Mouse (Mus musculus) ES-E14 (cell line): ENCODE measurements around the gene Phrf1. TPM values are rescaled to one million over a fixed set of nuclear protein-coding genes. Genes with fewer than 3 reads are reported as not detected.
"Not testable (repeated sequence)": the region's sequence is repeated elsewhere in the genome, so short reads cannot be mapped to it uniquely, and the experiment has no call there.

Experiments used
- DNase-seq: peaks from one replicate; pipeline ENCODE4 v3.0.0-alpha.2; 2013; ENCODE audit warnings: low read depth, low spot score
- H3K27ac ChIP-seq: 2 replicates; pipeline ENCODE4 v1.5.1; 2012; ENCODE audit warnings: low read depth, mild to moderate bottlenecking, low read length, moderate library complexity, mixed read lengths; ENCODE audit not compliant: poor library complexity, insufficient read depth, severe bottlenecking
- H3K36me3 ChIP-seq: 2 replicates; pipeline ENCODE4 v1.6.1; 2012; ENCODE audit warnings: mild to moderate bottlenecking, low read length, moderate library complexity, mixed read lengths; ENCODE audit not compliant: control insufficient read depth, poor library complexity, insufficient read depth, severe bottlenecking
- H3K4me1 ChIP-seq, 2 experiments: fragments of 150-350 bp in 1 of 2; sonication (generic) in 1 of 2; 2 replicates each; pipeline ENCODE4 v1.6.1; 2012; ENCODE audit warnings: low read length in 2 of 2, mild to moderate bottlenecking in 1 of 2, mixed read lengths in 1 of 2; ENCODE audit not compliant: control insufficient read depth in 2 of 2, insufficient read depth in 2 of 2, poor library complexity in 1 of 2
- H3K4me3 ChIP-seq, 2 experiments: fragments of 150-350 bp in 1 of 2; sonication (generic) in 1 of 2; 2 replicates each; pipeline ENCODE4 v1.5.1; 2012; ENCODE audit warnings: low read length in 2 of 2, low read depth in 1 of 2, mild to moderate bottlenecking in 1 of 2, mixed read lengths in 1 of 2; ENCODE audit not compliant: insufficient read depth in 1 of 2, poor library complexity in 1 of 2, severe bottlenecking in 1 of 2
- H3K9ac ChIP-seq: 2 replicates; pipeline ENCODE4 v1.6.1; 2012; ENCODE audit warnings: low read depth, mild to moderate bottlenecking, low read length, mixed read lengths; ENCODE audit not compliant: poor library complexity, insufficient read depth, severe bottlenecking
- H3K9me3 ChIP-seq: fragments of 150-350 bp; sonication (generic); 2 replicates; pipeline ENCODE4 v1.6.1; 2012; ENCODE audit warnings: low read depth, mild to moderate bottlenecking, low read length; ENCODE audit not compliant: control insufficient read depth, insufficient read depth
- CHD2 ChIP-seq: IDR thresholded peaks from 2 replicates; pipeline ENCODE4 v1.6.1; 2014; ENCODE audit warnings: mild to moderate bottlenecking, low read depth, low read length, inconsistent platforms
- HCFC1 ChIP-seq: IDR thresholded peaks from 2 replicates; pipeline ENCODE4 v1.6.1; 2012; ENCODE audit warnings: low read length, inconsistent platforms, borderline replicate concordance; ENCODE audit not compliant: insufficient read depth
- MAFK ChIP-seq: IDR thresholded peaks from 2 replicates; pipeline ENCODE4 v1.6.1; 2014; ENCODE audit warnings: mild to moderate bottlenecking, low read depth, low read length, inconsistent platforms; ENCODE audit not compliant: insufficient read depth
- ZC3H11A ChIP-seq: IDR thresholded peaks from 2 replicates; pipeline ENCODE4 v1.6.1; 2012; ENCODE audit warnings: low read depth, mild to moderate bottlenecking, inconsistent platforms, low read length, borderline replicate concordance
- ZNF384 ChIP-seq: IDR thresholded peaks from 2 replicates; pipeline ENCODE4 v1.6.1; 2012; ENCODE audit warnings: low read depth, low read length, inconsistent platforms
- in situ Hi-C, 2 experiments: fragments of 600-800 bp; cut with MboI; formaldehyde crosslinking; loops; one replicate each; pipeline ENCODE4 v1.15.1; 2025; ENCODE audit warnings: low sequenced_read_pairs in 2 of 2, inconsistent platforms in 1 of 2; ENCODE audit not compliant: unreplicated experiment in 2 of 2
- total RNA-seq: library from RNA; depleted of rRNA; stranded (reverse); fragments of 300-350 nt; gene quantifications from 2 replicates; pipeline ENCODE4 v1.2.3, GENCODE M21; 2012

Gene Phrf1
- total RNA-seq, 1 experiment: 101 TPM

DNA sequence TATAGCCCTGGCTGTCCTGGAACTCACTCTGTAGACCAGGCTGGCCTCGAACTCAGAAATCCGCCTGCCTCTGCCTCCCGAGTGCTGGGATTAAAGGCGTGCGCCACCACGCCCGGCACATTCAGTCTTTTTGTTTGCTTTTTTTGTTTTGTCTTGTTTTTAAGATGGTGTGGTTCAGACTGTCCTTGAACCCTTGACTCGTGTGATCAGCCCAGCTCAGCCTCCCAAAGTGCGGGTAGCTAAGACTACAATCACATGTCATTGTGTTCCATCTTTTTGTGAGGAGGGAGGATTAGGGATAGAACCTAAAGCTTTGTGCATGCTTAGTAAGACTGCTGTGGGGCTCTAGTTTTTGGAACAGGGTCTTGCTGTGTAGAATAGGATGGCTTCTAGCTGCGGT is 3.0 kb downstream of the Phrf1 start:
- in situ Hi-C loops: no loop called here
- DNase-seq: no peak
- H3K9me3 ChIP-seq: no peaks in the 10 kb centered on the region
- H3K4me3 ChIP-seq: no peak overlapping the region
- H3K36me3 ChIP-seq: peaks cover 39% of the 10 kb centered on the region
- peaks cover 0 to 6% of the 10 kb centered on the region in 2 experiments; a peak in 2 of 4 replicates for H3K4me1 ChIP-seq
- peak overlapping the region; percentile 23; the same call in 1 of the 2 replicates for H3K9ac ChIP-seq
- no peak overlapping the region for H3K27ac ChIP-seq
- TF ChIP-seq MAFK: no peak
- TF ChIP-seq ZNF384: no peak
- no peak for TF ChIP-seq ZC3H11A
- TF ChIP-seq CHD2: no peak
- TF ChIP-seq HCFC1: no peak

DNA sequence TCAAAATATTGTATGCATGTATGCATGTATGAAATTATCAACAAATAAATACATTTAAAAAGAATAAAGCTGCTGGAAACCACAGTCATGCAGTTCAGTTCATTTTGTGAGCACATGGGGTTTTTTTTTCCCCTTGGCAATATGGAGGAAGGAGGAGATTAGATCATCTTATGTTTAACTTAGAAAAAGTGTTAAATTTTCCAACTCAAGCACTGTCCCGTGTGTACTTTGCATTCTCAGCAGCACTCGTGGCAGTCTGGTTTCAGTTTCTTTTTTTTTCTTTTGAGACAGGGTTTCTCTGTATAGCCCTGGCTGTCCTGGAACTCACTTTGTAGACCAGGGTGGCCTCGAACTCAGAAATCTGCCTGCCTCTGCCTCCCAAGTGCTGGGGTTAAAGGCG is 21.9 kb downstream of the Phrf1 start:
- DNase-seq, H3K9ac ChIP-seq, in situ Hi-C loops, H3K27ac ChIP-seq, H3K4me3 ChIP-seq, H3K9me3 ChIP-seq, H3K4me1 ChIP-seq: not testable (repeated sequence)
- peaks cover 42% of the 10 kb centered on the region for H3K36me3 ChIP-seq

DNA sequence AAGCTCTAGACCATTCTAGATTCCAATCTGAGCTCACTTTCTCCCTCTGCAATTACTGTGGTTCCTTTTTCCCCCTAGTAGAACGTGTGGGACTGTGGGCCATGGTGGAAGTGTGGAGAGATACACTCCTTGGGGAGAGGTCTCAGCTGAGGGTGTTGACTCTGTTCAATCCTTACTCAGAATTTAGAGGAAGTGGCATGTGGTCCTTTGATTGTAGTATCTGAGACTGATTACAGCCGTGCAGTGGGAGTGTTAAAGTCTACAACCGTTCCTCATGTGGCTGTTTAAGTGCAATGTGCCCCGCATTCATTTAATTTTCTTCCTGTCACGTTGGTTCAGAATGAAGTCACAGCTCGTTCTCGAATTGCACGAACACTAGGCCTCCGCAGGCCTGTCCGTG is 27.6 kb downstream of the Phrf1 start:
- no peaks in the 10 kb centered on the region for H3K4me1 ChIP-seq
- no peaks in the 10 kb centered on the region for H3K9me3 ChIP-seq
- H3K27ac ChIP-seq: no peak overlapping the region
- no peak overlapping the region for H3K4me3 ChIP-seq
- no peak for DNase-seq
- H3K36me3 ChIP-seq: peaks cover 68% of the 10 kb centered on the region
- in situ Hi-C loops: no loop called here
- no peak for TF ChIP-seq ZC3H11A
- TF ChIP-seq CHD2: no peak
- TF ChIP-seq MAFK: no peak
- no peak for TF ChIP-seq ZNF384
- TF ChIP-seq HCFC1: no peak
- H3K9ac ChIP-seq: no peak overlapping the region

DNA sequence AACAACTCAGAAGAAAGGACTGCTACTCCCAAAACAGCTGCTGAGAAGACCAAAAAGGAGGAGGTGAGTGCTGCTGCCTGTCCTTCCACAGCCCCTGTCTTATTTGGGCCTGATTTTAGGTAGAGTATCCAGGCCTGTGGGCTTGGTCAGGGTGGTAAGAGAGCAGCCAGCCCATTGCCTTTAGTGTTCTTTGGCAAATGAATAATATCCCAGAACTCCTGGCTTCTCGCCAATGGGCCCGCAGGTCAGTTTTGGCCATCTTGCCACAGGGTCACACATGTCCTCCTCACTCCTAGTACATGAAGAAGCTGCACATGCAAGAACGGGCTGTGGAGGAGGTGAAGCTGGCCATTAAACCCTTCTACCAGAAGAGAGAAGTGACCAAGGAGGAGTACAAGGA is 32.9 kb downstream of the Phrf1 start:
- H3K9ac ChIP-seq: no peak overlapping the region
- no peaks in the 10 kb centered on the region for H3K9me3 ChIP-seq
- no peak overlapping the region for H3K4me3 ChIP-seq
- in situ Hi-C loops: no loop called here
- H3K36me3 ChIP-seq: peaks cover 72% of the 10 kb centered on the region
- no peak for DNase-seq
- no peak for TF ChIP-seq MAFK
- no peak for TF ChIP-seq ZC3H11A
- TF ChIP-seq CHD2: no peak
- TF ChIP-seq HCFC1: no peak
- no peak for TF ChIP-seq ZNF384
- H3K27ac ChIP-seq: no peak overlapping the region
- H3K4me1 ChIP-seq: peaks cover under 1 to 14% of the 10 kb centered on the region in 2 experiments; a peak in 2 of 4 replicates

DNA sequence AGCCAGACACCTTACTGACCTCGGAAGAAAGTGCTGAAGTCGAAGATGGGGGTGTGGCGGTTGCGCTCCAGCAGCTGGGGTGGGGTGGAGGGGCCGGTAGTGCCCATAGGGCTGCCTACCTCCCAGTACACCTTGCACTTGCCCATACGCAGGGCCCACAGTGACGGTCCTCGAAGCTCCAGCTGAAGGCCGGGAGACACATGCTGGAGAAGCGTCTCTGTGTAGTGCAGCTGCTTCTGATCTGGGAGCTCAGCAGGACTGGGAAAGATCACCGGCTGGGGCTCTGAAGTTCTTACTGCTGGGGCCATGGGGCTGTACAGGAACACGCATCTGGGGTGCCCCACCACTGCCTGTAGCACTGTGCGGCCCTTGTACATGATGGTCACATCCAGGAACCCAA is 35.1 kb downstream of the Phrf1 start:
- in situ Hi-C loops: no loop called here
- Histone ChIP-seq H3K4me3 (no peak overlapping the region), H3K9me3 (no peaks in the 10 kb centered on the region), H3K4me1 (peaks cover 2 to 14% of the 10 kb centered on the region in 2 experiments; a peak in 2 of 4 replicates), H3K9ac (no peak overlapping the region), H3K27ac (no peak overlapping the region), H3K36me3 (peaks cover 50% of the 10 kb centered on the region)
- DNase-seq: no peak
- TF ChIP-seq HCFC1 (no peak), CHD2 (no peak), ZC3H11A (no peak), ZNF384 (no peak), MAFK (no peak)
